Mouse (Mus musculus): ENCODE data around the gene Gadl1. TPM values are rescaled to one million over a fixed set of nuclear protein-coding genes. Genes with fewer than 3 reads are reported as not detected.
"Not testable (repeated sequence)": the region's sequence is repeated elsewhere in the genome, so short reads cannot be mapped to it uniquely, and the experiment has no call there.

Gadl1 gene
- polyA plus RNA-seq, 1 experiment from 2014 or later: 0.59 TPM

- DNase-seq (ENCODE audit: low spot score): peak; percentile 40
These were observed 109.3 kb downstream of the Gadl1 start for GRCm38 (mm10) chr9:116018586-116018985.

DNA sequence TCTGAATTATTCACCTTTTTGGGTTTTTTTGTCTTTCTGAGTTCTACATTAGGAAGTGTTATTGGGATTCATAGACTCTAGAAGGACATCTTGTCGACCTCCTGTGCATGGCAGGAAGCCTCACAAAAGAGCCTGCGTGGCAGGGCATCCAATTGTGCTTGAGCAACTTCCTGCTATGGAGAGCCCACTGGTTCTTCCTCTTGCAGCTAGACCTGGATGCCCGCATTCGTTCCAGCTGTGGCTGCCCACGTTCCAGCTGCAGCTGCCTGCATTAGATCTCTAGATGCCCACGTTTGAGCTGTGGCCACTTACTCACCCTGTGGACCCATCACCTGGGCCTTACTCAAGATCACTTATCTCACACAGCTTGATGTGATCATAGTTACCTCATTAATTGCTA is 116.1 kb downstream of the Gadl1 start:
- DNase-seq (ENCODE audit: low spot score): no peak

DNA sequence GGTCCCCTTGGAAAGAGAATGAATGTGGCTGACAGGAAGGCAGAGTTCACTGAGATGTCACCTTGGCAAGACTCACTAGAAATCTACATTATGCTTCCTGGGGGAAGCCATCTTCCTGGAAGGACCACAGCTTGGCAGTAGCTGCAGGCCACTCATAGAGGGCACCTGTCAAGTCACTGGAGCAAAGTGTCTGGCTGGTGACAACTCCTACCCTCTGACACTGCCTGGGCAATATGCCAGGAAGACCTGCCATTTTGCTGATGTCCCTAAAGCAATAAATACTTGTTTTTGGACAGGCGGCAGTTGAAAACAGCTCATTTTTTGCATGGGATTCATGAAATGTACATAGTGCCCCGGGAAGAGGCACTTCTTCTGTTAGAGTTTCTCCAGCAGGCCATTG is 119.8 kb downstream of the Gadl1 start:
- no peak for DNase-seq (ENCODE audit: low spot score)

DNA sequence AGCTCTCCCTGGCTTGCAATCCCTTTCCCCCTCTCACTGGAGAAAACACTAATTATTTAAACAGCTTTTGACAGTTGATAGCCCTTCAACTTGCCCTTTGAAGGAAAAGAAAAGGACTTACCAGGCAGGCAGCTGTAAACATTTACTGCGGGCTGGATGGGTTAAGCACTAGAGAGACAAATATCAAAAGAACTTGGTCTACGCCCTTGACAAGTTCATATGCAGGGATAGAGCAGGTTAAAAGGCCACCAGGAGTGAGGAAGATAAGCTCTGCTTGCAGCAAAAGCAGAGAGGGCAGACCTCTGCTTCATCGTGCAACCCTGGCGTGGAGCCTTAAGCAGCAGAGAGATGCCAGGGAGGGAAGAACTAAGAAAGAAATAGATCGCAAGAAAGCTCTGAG is 123.5 kb downstream of the Gadl1 start:
- DNase-seq (ENCODE audit: low spot score): no peak

GRCm38 (mm10) chr9:116038275-116038674 is 129.0 kb downstream of the Gadl1 start:
- no peak for DNase-seq (ENCODE audit: low spot score)

DNA sequence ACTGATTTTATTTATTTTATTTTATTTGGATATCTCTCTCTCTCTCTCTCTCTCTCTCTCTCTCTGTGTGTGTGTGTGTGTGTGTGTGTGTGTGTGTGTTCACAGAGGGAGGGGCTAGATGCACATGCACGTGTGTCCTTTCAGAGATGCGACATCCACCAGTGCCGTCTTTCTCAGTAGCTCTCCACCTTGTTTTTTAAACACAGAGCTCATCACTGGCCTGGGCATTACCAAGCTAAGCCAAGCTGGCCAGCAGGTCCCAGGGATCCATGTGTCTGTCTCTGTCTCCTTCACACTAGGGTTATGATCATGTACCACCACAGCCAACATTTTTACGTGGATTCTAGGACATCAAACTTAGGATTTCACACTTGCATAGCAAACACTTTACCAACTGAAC is 130.7 kb downstream of the Gadl1 start:
- no peak for DNase-seq (ENCODE audit: low spot score)

GRCm38 (mm10) chr9:116040852-116041251 is 131.6 kb downstream of the Gadl1 start:
- not testable (repeated sequence) for DNase-seq (ENCODE audit: low spot score)

- DNase-seq (ENCODE audit: low spot score): no peak
These were observed 132.1 kb downstream of the Gadl1 start for GRCm38 (mm10) chr9:116041369-116041768.

- peak; percentile 67 for DNase-seq (ENCODE audit: low spot score)
These were observed 132.5 kb downstream of the Gadl1 start for GRCm38 (mm10) chr9:116041787-116042186.

DNA sequence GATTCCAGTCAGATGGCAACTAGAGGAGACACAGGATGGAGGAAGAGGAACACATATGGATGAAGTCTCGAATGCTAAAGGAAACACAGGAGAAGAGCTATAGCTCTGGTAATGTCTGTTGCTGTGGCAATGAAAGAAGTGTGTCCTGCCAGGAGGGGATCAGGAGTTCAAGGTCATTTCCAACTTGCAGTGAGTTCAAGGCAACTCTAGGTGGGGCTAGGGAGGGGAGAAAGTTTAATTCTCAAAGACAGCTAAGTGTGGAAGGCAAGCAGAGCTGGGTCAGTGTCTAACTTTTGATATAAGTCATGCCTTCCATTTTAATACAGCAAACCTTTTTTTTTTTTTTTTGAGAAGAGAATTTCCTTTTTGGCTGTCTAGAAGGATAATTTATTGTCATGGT is 140.7 kb downstream of the Gadl1 start:
- no peak for DNase-seq (ENCODE audit: low spot score)

DNA sequence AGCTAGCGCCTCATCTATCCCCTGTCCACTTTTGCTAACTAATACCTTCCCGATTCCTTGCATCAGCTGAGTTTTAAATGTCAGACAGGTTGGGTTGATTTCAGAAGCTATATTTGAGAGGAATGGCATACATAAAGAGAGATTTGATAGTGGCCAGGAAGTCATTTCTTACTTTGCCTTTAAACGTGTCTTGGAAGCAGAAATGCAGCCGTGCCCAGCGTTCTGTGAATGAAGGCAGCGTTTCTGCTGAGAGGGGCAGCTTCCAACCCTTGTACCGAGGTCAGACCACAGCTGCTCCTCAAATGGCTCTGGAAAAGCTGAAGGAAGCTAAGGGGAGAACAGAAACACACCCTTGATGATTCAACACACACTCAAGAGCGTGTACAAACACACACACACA is 144.7 kb downstream of the Gadl1 start:
- DNase-seq (ENCODE audit: low spot score): no peak

GRCm38 (mm10) chr9:116058475-116058874 is 149.2 kb downstream of the Gadl1 start:
- DNase-seq (ENCODE audit: low spot score): no peak

- peak; percentile 60 for DNase-seq (ENCODE audit: low spot score)
These were observed 149.9 kb downstream of the Gadl1 start for GRCm38 (mm10) chr9:116059156-116059555.

DNA sequence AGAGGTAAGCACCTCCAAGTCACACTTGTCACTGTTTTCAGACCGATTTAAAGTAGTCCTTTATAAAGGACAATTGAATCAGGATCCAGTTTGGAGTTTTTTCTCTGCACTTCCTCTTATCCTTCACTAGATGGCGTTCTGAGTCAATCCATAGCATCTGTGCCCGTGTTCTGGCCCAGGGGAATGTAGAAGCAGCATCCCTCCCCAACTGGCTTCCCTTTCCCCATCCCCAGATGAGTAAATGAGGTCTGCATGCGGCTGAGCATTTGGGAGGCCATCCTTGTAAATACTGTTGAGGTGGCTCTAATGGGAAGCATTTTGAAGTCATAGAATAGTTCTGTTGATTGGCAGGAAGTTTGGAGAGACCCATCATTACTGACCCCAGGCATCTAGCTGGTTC is 151.4 kb downstream of the Gadl1 start:
- DNase-seq (ENCODE audit: low spot score): peak; percentile 46

DNA sequence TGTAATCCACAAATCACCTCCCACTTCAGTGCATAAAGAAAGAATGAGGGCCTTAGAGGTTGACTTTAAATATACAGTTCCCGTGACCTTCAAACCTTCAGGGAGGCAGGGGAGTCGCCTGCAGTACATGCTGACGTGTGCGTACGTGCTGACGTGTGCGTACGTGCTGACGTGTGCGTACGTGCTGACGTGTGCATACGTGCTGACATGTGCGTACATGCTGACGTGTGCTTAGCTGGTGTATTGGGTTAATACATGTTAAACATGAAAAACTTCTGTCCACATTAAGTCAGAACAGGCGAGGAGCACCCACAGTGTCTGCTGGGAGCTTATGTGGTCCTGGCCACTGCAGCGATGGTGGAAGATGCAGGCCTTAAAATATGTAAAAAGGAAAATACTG is 155.5 kb downstream of the Gadl1 start:
- no peak for DNase-seq (ENCODE audit: low spot score)

DNA sequence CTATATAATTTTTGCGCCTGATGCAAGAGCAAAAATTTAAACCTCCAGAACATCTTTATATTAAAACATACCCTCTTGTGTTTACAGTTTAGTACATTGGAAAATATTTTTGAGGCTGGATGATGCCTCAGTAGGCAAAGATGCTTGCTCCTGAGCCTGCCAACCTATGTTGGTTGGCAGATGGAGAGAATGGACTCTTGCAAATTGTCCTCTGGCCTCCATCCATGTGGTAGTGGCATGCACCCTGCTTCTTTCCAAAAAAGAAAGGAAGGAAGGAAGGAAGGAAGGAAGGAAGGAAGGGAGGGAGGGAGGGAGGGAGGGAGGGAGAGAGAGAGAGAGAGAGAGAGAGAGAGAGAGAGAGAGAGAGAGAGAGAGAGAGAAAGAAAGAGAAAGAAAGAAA is 162.3 kb downstream of the Gadl1 start:
- DNase-seq (ENCODE audit: low spot score): not testable (repeated sequence)

- DNase-seq (ENCODE audit: low spot score): no peak
These were observed 166.9 kb downstream of the Gadl1 start for GRCm38 (mm10) chr9:116076163-116076562.

- peak; percentile 90 for DNase-seq (ENCODE audit: low spot score)
These were observed 167.7 kb downstream of the Gadl1 start for GRCm38 (mm10) chr9:116076946-116077345.

- peak; percentile 72 for DNase-seq (ENCODE audit: low spot score)
These were observed 168.2 kb downstream of the Gadl1 start for GRCm38 (mm10) chr9:116077419-116077818.

DNA sequence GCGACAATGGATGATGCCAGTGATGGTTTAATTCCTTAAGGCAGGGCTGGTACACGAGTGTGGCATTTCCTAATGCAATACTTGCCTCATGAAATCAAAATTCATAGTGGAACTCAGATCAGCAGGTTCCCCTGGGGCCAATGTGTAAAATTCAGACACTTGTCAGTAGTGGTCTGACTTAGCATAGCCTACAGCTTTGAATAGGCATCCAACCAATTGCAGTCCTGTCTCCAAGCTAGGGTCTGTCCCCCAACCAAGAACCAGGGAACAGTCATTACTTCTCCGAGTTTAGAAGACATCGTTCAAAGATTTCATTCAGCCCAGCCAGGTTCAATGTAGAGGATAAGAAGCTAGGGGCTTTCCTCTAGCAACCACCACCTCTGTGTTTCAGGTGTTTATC is 172.5 kb downstream of the Gadl1 start:
- no peak for DNase-seq (ENCODE audit: low spot score)

- no peak for DNase-seq (ENCODE audit: low spot score)
These were observed 174.0 kb downstream of the Gadl1 start for GRCm38 (mm10) chr9:116083300-116083699.

DNA sequence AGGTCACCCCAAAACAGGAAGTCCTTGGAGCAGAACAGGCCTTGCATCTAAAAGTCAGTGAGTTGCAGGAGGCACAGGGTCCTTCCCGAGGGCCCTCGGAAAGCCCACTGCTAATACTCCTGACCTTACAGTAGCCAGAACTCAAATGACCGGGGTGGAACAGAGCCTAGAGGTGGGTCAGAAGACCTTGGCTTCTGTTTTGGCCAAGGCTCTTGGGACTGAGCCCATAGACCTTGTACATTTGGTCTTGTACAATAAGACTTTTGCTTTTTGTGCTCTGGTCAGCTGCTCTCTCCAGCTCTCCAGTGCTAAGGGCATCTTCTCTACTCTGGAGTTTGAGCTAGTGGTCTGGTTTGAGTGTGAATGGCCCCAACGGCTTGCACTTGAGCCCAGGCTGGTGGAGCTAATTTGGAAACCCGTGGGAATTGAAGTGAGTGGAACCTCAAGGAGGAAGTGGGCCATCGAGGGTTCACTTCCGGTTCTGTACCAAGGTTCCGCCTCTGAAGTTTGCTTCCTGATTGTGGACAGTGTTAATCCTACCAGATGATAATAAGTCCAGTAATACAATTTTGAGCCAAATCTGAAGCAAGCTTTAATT is 174.6 kb downstream of the Gadl1 start:
- no peak for DNase-seq (ENCODE audit: low spot score)

GRCm38 (mm10) chr9:116084324-116084931 is 175.2 kb downstream of the Gadl1 start:
- DNase-seq (ENCODE audit: low spot score): no peak

Measured in thymus, postnatal 0 days (tissue).